Mouse (Mus musculus) neutrophil, adult 65 days (primary cell): ENCODE results near the gene Crym. TPM values are rescaled to one million over a fixed set of nuclear protein-coding genes. Genes with fewer than 3 reads are reported as not detected.

ENCODE experiments used
- total RNA-seq: library from RNA; stranded (reverse); gene quantifications from 2 replicates; pipeline ENCODE4 v1.2.4, GENCODE M21; 2023

Gene Crym
- total RNA-seq: not detected in 2 replicates

DNA sequence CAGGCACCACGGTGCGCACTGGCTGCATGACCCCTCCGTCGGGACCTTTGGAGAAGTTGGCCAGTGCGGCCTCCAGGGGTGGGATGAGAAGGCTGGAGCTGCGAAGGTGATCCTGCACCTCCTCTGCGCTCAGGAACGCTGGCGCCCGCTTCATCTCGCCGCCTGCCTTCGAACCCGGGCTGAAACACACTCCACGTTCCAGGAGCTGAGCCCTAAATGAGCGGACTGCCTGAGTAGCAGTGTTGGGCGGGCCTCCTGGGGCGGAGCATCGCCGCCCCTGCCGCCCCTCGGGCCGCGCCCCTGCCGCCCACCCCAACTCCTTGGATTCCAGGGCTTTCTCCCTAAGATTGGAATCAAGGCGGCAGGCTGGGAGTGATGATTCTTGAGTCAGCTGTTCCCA is at the start of gene Crym:
Crym (minus strand) TSS at position 341 of the 400 bp plus-strand sequence.

GRCm38 (mm10) chr7:120203789-120204188 is 1.9 kb upstream of the Crym start, which contains the start of gene Abca14:
Gene Abca14 (plus strand): TSS chr7:120203961.

GRCm38 (mm10) chr7:120173603-120174244 is 28.2 kb downstream of the Crym start, which contains the start of gene Anks4b:
Gene Anks4b (plus strand): TSS chr7:120173858.

DNA sequence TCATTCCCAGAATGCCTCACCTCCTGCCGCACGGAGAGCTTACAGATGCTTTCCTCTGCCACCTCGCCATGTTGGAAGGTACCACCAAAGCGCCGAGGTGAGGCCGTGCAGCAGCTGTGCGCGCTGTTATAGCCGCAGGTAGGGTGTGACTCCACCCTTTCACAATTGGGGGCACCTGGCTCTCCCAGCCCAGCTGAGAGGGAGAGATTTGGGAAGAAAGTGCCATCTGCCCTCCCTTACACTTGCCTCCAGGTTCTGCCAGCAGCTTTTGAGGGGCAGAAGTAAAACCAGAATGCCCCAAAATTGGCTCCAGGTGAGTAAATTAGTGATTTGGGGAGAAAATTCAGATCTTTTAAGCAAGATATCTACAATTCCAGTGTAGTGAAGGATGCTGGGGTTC is 56.7 kb downstream of the Crym start, which contains the start of gene Zp2:
Zp2 (minus strand) TSS at position 101 of the 400 bp plus-strand sequence.

Other genes with a start within 250 kb of the Crym start
- not detected in 2 replicates for gene Dnah3, start 106.8 kb downstream of the Crym start, total RNA-seq
- 6.3 and 9.7 TPM in 2 replicates for gene Tmem159, start 99.8 kb downstream of the Crym start, total RNA-seq
- gene Zp2, start 56.8 kb downstream of the Crym start, total RNA-seq: not detected in 2 replicates
- not detected in 2 replicates for gene Anks4b, start 28.3 kb downstream of the Crym start, total RNA-seq
- gene Abca14, start 1.9 kb upstream of the Crym start, total RNA-seq: not detected in 2 replicates
- gene Abca15, start 126.6 kb upstream of the Crym start, total RNA-seq: not detected in 2 replicates
- not detected in 2 replicates for gene Abca16, start 207.5 kb upstream of the Crym start, total RNA-seq